Mouse (Mus musculus) myocyte (in vitro differentiated cells): ENCODE measurements around the gene Jagn1.

Source experiments
- CEBPB ChIP-seq: IDR thresholded peaks from 2 replicates; pipeline ENCODE4 v1.6.1; 2011; ENCODE audit warnings: mild to moderate bottlenecking, moderate library complexity; ENCODE audit not compliant: poor library complexity, insufficient read depth, severe bottlenecking
- E2F4 ChIP-seq: IDR thresholded peaks from one replicate; pipeline ENCODE4 v1.6.1; 2011; ENCODE audit warnings: mild to moderate bottlenecking, control low read depth, moderate library complexity; ENCODE audit not compliant: insufficient read depth
- MAX ChIP-seq: IDR thresholded peaks from one replicate; pipeline ENCODE4 v1.6.1; 2011; ENCODE audit warnings: low read depth, mild to moderate bottlenecking, control low read depth
- POLR2A ChIP-seq: IDR thresholded peaks from one replicate; pipeline ENCODE4 v1.6.1; 2011; ENCODE audit warnings: low read depth, mild to moderate bottlenecking, control low read depth, moderate library complexity; ENCODE audit not compliant: insufficient read length
- POLR2AphosphoS2 ChIP-seq: IDR thresholded peaks from one replicate; pipeline ENCODE4 v1.6.1; 2011; ENCODE audit warnings: low read depth, control low read depth; ENCODE audit not compliant: insufficient read length
- USF1 ChIP-seq: IDR thresholded peaks from one replicate; pipeline ENCODE4 v1.6.1; 2011; ENCODE audit warnings: low read depth, mild to moderate bottlenecking, control low read depth, moderate library complexity

GRCm38 (mm10) chr6:113396270-113397030 is 45.9 kb upstream of the Jagn1 start:
- TF ChIP-seq USF1 (no peak), POLR2A (no peak), CEBPB (no peak), E2F4 (no peak), POLR2AphosphoS2 (no peak), MAX (no peak)
